Mouse (Mus musculus) layer of hippocampus, adult 18-20 months (tissue): ENCODE results near the gene Mapkapk3. TPM values are rescaled to one million over a fixed set of nuclear protein-coding genes. Genes with fewer than 3 reads are reported as not detected.

Source experiments
- DNase-seq, 2 experiments: peaks; one replicate each; pipeline ENCODE4 v3.0.0; 2022; ENCODE audit warnings: low spot score in 2 of 2
- total RNA-seq, 2 experiments: library from RNA; stranded (reverse); gene quantifications; 2 replicates each; pipeline ENCODE4 v1.2.3; 2021

The Mapkapk3 gene
- total RNA-seq, 2 experiments from 2014 or later: 1.8 to 2.2 TPM

DNA sequence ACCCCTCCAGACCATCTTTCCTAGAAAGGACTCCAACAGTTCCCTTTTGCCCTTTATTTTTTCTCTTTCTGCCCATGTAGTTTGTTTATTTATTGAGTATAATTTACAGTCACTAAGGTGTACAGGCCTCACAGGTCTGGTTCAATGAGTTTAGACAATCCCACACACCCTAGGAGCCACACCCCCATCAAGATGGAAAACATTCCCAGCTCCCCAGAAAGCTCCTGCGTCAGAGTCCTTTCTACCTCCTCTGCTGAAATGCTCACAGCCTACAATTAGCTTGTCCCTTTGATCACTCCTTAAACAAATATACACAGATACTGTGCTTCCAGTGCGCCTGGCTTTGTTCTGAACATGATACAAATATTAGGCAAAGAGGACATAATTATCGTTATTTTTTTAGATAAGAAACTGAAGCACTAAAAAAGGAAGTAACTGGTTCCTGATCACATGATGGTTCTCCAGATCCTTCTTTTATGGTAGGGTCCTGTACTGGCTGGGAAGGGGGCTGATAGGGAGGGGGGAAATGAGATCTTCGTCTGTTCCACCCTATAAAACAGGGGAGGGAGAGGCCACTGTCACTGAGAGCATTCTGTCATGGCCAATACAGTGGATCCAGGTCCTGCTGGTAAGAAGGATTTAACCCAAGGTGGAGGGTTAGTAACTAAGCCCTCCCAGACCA, 21.8 kb downstream of the Mapkapk3 start:
- DNase-seq: no peak

DNA sequence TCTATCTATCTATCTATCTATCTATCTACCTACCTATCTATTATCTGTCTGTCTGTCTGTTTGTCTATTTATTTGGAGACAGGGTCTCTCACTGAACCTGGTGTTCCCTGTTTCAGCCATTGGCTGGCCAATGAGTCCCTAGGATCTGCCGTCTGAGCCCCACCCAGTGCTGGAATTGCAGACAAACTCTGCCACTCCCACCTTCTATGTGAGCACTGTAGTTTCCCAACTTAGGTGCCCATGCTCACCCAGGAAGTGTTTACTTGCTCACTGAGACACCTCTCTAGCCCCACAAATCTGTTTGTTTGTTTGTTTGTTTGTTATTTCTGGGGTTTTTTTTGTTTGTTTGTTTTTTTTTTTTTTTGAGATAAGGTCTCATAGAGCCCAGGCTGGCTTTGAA, 22.6 kb downstream of the Mapkapk3 start:
- no peak for DNase-seq

DNA sequence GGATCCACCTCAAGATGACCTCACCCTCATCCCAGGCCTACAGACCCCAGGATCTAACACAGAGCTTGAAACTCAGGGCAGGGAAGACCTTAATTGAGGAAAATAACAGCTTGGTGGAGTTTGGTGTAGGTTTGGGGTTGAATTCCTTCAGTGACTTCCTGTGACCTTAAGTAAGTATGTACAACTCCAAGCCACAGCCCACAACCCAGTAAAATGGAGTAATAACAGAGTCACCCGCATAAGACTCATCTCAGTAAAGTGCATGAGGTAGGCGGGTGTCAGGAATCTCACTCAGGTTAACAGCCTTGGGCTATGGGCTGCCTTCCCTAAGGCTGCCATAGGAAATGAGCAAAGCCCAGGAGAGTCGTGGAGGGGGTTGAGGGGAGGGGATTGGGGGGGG, 24.9 kb downstream of the Mapkapk3 start:
- DNase-seq: no peak

DNA sequence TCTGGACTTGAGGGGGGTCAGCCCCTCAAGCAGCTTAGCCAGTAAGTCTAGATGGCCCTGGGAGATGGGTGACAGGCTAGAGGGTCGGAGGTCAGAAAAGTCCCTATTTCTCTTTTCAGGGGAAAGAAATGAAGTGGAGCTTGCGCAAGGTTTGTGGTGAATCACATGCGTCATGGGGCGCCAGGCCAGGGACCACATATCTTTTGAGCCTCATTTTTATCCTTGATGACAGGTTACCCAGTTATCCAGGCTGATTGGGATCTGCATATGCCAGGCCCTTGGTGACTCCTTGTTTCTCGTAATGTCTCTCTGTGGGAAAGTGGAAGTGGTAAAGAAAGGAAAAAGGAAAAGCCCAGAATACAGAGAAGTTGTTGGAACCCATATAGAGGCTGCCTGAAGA, 25.8 kb downstream of the Mapkapk3 start:
- no peak for DNase-seq

DNA sequence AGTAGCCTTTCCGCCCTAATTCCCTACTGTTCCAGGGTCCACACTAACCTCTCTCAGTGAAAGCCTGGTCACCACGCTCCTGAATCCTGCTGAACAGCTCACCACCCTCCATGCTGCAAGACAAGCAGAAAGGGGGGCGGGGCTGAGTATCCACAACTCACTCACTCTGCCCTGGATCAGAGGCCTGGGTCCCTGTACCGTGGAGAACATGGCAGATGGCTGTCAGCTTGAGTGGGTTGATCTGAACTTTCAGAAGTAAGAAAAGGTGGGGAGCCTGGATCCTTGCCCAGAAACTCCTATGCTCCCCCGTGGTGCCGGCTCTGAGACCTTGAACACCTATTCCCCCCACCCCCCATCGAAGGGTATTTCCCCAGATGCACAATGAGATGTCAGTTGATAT, 27.3 kb downstream of the Mapkapk3 start:
- DNase-seq: no peak

DNA sequence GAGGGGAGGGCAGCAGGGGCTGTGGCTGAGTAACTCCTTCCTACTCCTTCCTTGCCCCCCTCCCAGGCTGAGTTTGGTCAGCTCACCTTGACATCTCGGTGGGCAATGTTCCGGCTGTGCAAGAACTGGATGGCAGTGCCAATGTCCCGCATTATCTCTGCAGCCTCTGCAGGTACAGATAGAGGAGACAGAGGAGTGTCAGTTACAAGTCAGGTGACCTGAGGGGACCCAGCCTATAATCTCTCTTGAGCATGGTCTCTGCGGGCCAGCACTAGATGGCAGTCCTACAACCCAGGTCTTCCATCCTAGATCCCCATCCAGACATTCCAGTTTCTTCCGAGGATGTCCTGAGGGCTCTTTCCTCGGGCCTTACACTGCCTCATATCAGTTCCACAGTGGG, 27.9 kb downstream of the Mapkapk3 start:
- no peak for DNase-seq

DNA sequence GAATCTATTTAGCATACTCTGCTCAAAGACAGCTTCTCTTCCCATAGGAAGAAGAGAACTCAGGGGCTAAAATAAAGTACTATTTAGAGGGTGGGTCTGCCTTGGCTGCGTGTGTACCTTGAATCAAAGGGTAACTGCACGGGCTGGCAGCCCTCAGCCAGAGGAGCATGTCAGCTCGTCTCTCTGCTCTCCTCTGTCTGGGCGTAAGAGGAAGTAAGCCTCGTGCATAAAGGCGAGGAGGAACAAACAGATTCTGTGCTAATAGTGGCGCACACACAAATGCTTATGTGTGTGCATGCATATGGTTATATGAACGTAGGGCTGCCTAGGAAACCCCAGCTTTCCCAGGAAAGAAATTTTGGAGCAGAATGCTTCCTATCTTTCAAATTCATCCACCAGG, 28.8 kb downstream of the Mapkapk3 start:
- peak in 1 of 2 experiments; percentile 47 for DNase-seq

DNA sequence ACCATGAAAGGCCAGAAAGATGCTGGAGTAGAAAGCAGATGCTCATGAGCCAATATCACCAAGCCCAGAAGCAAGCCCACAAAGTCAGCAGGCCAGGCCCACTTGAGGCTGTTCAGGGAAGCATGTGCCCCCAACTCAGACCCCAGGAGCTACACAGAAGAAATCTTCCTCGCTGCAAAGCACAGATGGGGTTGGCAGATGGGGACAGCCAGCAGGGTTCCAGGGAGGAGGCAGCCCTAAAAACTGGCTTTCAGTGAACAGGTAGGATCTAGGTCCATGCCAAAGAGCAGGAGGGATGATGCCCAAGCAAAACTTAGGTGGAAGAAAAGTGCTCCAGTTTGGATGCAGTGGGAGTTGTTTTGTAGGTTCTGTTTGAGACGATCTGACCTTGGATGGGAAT, 29.2 kb downstream of the Mapkapk3 start:
- DNase-seq: no peak

DNA sequence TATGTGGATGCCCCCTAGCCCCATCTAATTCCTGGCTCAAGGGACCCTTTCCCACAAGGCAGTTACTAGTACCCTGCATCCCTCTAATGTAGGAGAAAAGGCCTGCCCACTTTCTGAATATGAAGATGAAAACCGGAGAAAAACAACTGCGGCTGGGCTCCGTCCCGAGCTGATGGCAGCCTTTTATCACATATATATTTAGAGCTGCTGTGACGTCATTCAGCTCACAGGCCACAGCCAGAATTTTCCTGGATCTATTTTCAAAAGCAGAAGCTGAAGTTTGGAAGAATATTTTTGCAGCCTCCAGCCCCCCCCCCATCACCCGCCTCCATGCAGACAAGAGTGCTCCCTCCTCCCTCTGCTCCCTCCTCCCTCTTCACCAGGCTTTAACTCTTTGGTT, 30.1 kb downstream of the Mapkapk3 start:
- peak; percentile 60 to 77 for DNase-seq

DNA sequence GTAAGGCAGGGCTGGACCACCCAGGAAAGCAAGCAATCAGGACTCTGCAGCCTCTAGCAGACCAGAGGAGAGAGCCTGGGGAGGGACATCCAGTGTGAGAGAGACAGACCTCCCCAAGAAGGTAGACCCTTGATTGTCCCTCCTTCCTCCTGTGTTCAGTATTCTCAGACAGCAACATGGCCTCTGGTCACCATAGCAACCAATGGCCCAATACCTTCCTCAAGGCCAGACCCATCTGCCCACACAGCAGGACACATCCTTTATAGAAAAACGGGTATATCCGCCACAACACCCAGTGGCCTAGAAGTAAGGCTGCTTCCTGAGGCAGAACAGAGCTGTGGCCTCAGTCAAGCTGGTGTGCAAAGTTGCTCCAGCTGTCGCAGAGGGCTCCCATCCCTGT, 34.1 kb downstream of the Mapkapk3 start:
- DNase-seq: no peak

DNA sequence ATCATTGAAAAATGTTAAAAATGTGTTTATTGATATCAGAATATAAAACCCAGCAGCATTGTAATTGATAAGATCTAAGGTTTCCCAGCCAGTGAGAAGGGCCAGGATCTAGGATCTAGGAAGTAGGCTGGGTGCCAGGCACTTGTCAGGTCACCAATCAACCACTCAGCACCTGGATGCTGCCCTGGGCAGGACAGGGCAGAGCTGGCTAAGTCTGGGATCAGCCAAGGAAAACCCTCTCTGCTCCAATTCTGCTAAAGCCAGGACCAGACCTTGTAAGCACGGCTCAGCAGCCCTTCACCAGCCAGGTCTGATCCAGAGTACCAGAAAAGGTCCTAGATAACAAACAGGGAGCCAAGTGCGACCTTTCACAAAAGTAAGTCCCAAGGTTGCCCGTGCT, 34.8 kb downstream of the Mapkapk3 start:
- DNase-seq: no peak

DNA sequence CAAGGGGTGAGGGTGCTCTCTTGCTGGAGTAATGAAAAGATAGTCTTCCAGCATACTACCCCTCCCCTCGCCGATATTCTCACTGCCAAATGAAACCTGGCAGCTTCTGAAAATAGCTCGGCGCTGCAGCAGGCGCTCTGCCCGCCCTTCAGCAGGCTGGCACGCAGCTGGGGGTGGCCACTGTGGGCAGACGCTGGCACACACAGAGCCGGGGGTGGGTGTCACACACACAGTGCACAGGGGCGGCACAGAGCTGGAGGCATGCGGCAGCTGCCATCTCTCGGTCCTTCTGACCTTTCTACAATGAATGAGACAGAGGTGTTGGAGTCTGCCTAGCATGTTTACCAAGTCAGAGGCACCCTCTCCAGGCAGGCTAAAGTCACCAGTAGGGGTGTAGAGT, 35.2 kb downstream of the Mapkapk3 start:
- DNase-seq: peak; percentile 71 to 83

DNA sequence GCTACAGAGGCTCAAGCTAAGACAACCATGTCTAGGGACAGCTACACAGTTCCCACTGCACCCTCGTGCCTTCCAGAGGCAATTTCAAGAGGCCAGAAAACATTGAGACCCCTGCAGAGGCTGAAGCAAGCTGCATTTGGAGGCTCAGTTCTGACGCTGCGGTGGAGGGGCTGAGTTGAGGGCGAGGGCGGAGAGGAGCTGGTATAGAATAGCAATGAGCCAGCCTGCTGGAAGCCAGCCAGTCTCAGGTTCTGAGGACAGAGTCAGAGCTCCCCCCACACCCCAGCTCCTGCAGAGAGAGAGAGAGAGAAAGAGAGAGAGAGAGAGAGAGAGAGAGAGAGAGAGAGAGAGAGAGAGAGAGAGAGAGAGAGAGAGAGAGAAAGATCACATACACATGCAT, 37.5 kb downstream of the Mapkapk3 start:
- no peak for DNase-seq

DNA sequence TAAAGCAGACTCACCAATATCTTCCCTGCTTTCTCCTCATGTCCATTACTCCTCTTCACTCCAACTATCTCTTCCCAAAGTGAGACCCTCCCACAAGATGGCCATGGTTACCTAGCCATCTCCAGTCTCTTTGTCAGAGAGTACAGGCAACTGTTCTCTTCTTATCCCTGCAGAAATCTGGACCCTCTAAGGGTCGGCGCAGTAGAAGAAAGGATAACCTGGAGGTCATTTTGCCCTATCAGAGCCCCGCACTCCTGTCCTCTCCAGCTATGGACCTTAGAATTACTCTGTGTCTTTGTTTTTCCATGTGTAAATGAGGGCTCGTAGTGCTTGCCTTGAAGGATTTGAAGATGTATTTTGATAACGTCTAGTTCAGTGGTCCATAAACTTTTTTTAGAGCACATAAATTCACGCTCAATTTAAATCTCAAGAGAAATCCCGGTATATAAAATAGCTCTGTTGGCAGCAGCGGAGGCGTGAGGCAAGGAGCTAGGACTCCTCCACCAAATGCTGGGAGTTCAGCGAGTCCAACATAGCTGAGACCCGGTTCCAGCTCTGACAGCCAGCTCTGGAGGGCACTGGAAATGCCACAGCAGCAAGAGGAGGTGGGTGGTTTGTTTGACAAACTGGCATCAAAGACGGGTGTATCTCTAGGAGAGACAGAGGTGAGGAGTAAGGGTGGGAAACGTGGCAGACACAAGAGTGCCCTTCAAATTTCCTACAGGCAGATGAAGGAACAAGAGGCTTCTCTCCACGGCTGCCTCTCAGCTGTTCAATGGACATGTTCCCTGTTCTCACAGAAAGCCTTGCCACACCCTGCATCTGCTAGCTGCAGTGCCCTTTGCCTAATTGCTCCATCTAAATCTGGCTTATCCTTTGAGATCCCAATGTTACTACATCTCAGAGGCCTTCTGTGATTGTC, 39.0 kb downstream of the Mapkapk3 start:
- DNase-seq: no peak

DNA sequence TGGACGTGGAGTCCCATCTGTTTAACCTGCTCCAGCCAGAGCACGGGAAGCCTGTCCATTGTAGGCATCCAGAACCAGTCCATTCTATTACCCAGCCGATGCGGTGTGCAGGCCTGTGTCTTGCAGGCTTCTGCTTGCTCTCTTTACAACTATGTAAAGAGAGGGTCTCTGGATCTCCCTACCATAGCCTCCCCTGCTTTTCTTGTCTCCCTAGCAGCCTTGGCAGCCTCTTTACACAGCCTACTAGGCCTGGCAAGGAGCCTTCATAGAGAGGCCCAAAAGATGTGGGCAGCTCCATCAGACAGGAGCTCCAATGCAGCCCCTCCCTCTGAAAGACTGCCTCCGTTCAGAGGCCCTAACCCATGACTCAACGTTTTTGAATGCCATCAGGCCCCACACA, 40.5 kb downstream of the Mapkapk3 start:
- no peak for DNase-seq

DNA sequence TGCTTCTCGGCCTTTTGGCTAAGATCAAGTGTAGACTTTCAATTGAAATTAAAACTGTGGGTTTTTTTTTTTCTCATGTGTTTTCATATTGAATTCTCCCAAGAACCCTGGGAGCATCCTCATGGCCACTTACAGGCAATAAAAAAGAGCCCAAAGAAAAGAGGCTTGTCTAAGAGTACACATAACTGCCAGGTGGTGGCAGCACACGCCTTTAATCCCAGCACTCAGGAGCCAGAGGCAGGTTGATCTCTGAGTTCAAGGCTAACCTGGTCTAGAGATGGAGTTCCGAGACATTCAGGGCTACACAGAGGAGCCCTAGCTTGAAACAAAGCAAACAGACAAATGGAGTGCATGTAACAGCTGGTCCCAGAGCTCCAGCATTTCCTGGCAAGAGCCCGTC, 43.5 kb downstream of the Mapkapk3 start:
- no peak for DNase-seq

DNA sequence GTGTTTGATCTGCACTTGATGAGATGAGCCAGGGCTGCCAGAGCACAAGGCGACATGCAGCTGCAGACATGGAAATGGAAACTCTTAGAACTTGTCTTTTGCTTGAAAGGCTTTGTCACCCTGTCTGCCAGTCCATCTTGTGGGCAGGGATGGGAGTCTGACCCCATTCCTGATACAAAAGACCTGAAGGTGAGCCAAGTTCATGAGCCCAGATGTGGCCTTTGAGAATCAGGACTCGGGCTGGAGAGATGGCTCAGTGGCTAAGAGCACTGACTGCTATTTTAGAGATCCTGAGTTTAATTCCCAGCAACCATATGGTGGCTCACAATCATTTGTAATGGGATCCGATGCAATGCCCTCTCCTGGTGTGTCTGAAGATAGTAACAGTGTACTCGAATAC, 44.4 kb downstream of the Mapkapk3 start:
- DNase-seq: no peak

DNA sequence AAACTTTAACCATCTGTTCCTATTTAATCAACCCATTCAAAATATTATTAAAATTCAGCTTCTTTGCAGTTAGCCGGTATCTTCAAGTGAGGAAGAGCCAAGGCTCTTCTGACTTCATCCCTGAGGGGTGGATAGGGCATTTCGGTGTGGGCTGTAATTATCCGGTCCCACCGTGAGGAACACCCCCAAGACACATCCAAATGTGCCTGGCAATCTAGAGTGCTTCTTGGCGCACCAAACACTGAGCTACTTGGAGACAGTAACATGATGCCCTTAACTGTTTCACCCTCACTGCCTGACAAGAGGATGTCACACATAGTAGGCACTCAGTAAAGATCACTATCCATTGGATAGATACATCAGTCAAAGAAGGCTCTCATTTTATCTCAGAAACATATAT, 53.5 kb downstream of the Mapkapk3 start:
- no peak for DNase-seq

DNA sequence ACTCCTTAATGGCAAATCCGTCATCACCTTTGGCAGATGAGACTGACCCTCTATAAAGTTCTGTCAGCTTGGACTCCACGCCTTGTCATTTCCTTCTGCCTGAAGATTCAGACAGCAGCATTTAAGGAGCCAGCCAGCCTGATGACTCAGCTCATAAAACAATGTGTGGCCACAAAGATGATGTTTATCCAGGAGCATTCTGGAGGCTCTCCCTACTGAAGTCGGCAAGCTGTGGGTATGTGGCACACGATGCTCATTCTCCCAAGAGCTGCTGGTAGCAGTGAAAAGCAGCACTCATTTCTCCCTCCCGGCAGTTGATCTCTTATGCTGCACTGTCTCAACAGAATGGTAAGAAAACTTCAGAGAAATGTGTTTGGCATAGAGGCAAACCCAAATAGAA, 54.4 kb downstream of the Mapkapk3 start:
- DNase-seq: peak in 1 of 2 experiments; percentile 45

DNA sequence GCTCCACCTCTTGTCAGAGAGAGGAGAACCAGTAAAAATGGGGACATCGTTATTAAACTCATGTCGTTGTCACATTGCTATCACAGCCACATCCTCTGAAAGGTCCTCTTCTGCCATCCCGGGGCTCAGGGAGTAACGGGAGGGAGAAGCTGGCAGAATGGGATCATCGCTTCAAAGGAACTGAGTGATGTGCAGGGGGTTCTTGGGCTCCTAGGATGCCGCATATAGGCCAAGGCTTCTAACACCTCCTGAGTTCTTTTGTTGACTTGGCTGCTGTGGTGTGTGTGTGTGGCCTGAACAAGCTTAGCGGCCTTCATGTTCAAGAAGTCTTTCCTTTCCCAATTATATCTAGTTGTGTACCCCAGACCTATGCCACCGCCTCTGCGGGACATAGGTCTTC, 57.5 kb downstream of the Mapkapk3 start:
- no peak for DNase-seq

DNA sequence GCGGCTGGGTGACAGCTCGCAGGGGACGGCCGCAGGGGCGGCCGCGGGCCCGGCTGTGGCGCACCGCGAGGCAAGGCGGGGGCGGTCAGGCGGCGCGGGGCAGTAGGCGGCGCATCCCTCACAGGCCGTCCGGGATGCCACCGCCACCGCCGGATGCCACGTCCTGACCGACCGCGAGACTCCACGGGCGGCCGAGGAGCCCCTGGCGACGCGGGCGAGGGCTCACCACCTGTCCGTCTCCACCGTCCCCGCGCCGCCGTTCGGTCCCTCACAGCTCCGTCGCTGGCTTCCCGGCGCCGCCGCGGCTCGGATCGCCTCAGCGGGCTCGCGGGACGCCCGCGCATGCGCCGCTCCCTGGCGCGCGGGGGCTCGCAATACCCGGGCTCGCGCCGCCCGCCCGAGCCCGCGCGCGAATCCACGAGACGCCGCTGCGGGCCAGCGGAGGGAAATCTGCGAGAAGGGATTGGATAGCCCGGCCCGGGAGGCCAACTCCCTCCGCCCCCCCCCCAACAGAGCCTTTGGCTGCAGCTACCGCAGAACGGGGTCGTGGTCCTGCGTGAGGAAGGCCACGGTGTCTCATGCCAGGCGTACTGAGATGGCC, 58.0 kb downstream of the Mapkapk3 start, which contains the start of gene Dock3:
Dock3 (minus strand) TSS at position 371 of the 601 bp plus-strand sequence.
- DNase-seq: peak; percentile 73 to 85

DNA sequence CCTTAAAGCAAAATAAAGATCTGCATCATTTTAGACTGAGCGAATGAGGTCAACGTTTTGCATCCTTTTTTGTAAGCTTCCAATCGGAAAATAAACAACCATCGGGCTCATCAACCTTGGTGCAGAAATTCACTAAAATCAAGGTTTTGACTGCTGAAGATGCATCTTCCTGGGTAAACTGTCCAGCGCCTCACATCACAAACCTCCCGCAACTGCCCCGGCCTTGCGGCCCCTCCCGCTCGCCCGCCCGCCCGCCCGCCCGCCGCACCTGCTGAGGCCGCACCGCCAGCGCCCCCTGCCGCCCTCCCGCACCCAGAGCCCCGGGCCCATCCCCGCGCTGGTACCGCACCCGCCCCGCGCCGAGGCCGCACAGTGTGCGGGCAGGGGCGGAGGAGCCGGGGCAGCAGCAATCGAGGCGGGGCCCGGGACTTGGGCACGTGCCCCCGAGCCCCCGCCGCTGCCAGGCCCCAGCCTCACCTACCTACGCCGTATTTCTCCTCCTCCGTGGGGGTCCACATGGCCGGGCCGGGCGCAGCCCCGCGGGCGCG, 58.6 kb downstream of the Mapkapk3 start:
- DNase-seq: peak; percentile 48 to 75
